Mouse (Mus musculus): ENCODE data around the gene Rab43. TPM values are rescaled to one million over a fixed set of nuclear protein-coding genes. Genes with fewer than 3 reads are reported as not detected.
A peak's percentile ranks its signal among the peaks of the same experiment; 100 is the strongest.

The Rab43 gene
- polyA plus RNA-seq, 1 experiment: 22.8 TPM

DNA sequence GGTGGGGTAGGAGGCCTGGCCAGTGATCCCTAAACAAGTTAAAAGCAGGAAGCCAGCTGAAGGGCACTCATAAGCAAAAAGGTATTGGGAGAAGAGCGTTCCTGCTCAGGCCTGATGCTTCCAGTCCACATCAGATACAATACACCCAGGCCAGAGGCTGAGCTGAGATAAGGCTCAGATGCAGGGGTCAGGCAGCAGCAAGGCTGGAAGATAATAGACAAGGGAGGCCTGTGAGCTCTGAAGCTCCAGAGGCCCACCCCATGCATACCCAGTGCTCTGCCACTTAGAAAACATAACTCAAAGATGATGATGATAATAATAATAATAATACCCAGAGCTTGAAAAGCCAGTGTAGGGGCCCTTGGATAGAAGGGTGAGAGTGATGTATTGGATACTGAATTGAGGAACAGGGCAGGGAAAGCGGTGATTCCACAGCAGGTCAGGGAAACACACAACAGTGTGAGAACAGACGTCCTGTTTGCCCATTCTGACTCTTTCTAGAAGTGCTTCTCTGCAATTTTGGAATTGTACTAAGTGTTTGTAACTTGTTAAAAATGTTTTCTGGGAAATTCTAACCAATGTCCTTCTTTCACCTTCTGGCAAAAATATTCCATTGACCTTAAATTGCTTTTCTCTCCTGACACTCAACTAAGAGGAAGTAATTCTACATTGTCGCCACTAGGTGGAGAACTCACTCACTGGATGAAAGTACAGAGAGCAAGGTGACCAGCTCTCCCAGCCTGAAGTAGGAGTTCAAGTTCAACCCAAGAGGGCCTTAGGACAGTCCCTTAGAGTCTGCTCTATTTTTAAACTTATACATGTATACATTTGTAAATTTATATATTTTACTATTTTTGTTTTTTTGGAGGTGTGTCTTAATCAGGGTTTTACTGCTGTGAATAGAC is 48.3 kb downstream of the Rab43 start:
- Histone ChIP-seq H3K4me3 (replicated peaks) (peak overlapping the region; percentile 34), H3K36me3 (ENCODE audit: control insufficient read depth) (peaks cover 3% of the 10 kb centered on the region), H3K4me1 (ENCODE audit: control insufficient read depth) (peaks cover 40% of the 10 kb centered on the region), H3K27me3 (ENCODE audit: control insufficient read depth) (no peaks in the 10 kb centered on the region), H3K9me3 (ENCODE audit: control insufficient read depth, low read length) (peaks cover 5% of the 10 kb centered on the region)
- TF ChIP-seq GATA1 (IDR thresholded peaks at IDR 0.05; ENCODE audit: low read length): peak; percentile 96
- peak; percentile 81 for TF ChIP-seq TAL1 (IDR thresholded peaks at IDR 0.05; ENCODE audit: low read length)

DNA sequence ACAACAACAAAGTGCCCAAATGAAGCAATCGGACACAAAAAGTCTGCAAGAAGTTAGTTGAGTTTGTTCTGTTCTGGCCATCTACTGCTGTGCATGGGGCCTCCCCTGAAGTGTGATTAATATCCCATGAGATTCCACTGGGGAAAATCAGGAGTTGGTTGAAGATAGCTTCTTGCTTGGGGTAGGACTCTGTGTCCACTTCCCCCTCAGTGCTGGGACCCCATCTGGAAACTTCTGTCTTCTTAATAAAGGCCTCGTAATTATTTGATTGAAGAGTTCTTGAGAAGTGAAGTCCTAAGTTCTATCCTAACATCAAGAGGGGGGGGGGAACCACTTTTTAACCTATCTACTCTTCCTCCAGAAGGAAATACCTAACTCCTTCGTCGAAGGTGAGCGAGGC is 49.8 kb downstream of the Rab43 start:
- Histone ChIP-seq H3K27me3 (ENCODE audit: control insufficient read depth) (no peaks in the 10 kb centered on the region), H3K9me3 (ENCODE audit: control insufficient read depth, low read length) (peaks cover 5% of the 10 kb centered on the region), H3K4me1 (ENCODE audit: control insufficient read depth) (peaks cover 40% of the 10 kb centered on the region), H3K4me3 (replicated peaks) (no peak overlapping the region), H3K36me3 (ENCODE audit: control insufficient read depth) (peaks cover 3% of the 10 kb centered on the region)
- TF ChIP-seq GATA1 (IDR thresholded peaks at IDR 0.05; ENCODE audit: low read length) (no peak), TAL1 (IDR thresholded peaks at IDR 0.05; ENCODE audit: low read length) (no peak)

DNA sequence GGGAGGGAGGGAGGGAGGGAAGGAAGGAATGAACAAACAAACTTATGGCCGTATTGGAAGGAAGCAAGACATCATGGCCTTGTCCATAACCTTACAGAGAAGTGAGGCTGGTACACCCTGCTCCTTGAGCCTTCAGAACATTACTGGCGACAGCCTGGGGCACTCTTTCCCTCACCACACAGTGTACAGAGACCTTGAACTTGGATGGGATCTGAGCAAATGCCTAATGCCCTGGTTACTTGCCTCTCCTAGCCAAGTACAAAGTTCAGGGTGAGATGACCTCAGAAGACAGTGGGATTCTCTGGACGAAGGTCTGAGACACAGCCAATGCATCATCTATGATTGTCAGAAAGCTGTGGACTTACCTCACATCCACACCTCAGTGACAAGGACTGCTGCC is 52.1 kb downstream of the Rab43 start:
- H3K4me1 ChIP-seq (ENCODE audit: control insufficient read depth): peaks cover 48% of the 10 kb centered on the region
- TF ChIP-seq GATA1 (IDR thresholded peaks at IDR 0.05; ENCODE audit: low read length) (no peak), TAL1 (IDR thresholded peaks at IDR 0.05; ENCODE audit: low read length) (no peak)
- no peaks in the 10 kb centered on the region for H3K27me3 ChIP-seq (ENCODE audit: control insufficient read depth)
- peaks cover 3% of the 10 kb centered on the region for H3K36me3 ChIP-seq (ENCODE audit: control insufficient read depth)
- peaks cover 5% of the 10 kb centered on the region for H3K9me3 ChIP-seq (ENCODE audit: control insufficient read depth, low read length)
- no peak overlapping the region for H3K4me3 ChIP-seq (replicated peaks)

- Histone ChIP-seq H3K9me3 (ENCODE audit: control insufficient read depth, low read length) (peaks cover 4% of the 10 kb centered on the region), H3K27me3 (ENCODE audit: control insufficient read depth) (no peaks in the 10 kb centered on the region), H3K4me3 (replicated peaks) (no peak overlapping the region), H3K4me1 (ENCODE audit: control insufficient read depth) (peaks cover 50% of the 10 kb centered on the region), H3K36me3 (ENCODE audit: control insufficient read depth) (peaks cover 3% of the 10 kb centered on the region)
- TF ChIP-seq GATA1 (IDR thresholded peaks at IDR 0.05; ENCODE audit: low read length) (no peak), TAL1 (IDR thresholded peaks at IDR 0.05; ENCODE audit: low read length) (no peak)
Measured at GRCm38 (mm10) chr6:87759404-87759803, 52.6 kb downstream of the Rab43 start.

GRCm38 (mm10) chr6:87756896-87757295 is 55.1 kb downstream of the Rab43 start:
- peaks cover 7% of the 10 kb centered on the region for H3K27me3 ChIP-seq (ENCODE audit: control insufficient read depth)
- H3K4me3 ChIP-seq (replicated peaks): no peak overlapping the region
- peaks cover 34% of the 10 kb centered on the region for H3K4me1 ChIP-seq (ENCODE audit: control insufficient read depth)
- H3K9me3 ChIP-seq (ENCODE audit: control insufficient read depth, low read length): no peaks in the 10 kb centered on the region
- TF ChIP-seq TAL1 (IDR thresholded peaks at IDR 0.05; ENCODE audit: low read length): no peak
- TF ChIP-seq GATA1 (IDR thresholded peaks at IDR 0.05; ENCODE audit: low read length): no peak
- no peaks in the 10 kb centered on the region for H3K36me3 ChIP-seq (ENCODE audit: control insufficient read depth)

DNA sequence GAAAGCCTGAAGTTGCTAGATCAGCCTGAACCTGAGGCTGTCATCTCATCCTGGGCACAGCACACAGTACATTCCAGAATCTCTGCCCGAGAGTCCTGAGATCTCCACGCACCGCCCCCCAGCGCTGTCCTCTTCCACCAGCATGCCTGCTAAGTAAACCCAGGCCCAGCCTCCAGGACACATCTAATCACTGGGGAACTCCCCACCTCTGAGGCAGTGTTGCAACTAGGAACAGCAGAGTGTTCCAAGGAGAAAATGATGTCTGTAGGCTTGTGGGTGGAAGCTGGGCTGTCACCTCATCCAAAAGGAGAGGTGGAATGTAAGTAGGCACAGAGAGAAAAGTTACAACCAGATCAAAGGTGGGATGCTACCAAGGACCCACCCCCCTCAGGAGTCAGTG is 56.8 kb downstream of the Rab43 start:
- peaks cover 16% of the 10 kb centered on the region for H3K27me3 ChIP-seq (ENCODE audit: control insufficient read depth)
- peaks cover 28% of the 10 kb centered on the region for H3K4me1 ChIP-seq (ENCODE audit: control insufficient read depth)
- TF ChIP-seq GATA1 (IDR thresholded peaks at IDR 0.05; ENCODE audit: low read length): no peak
- no peak for TF ChIP-seq TAL1 (IDR thresholded peaks at IDR 0.05; ENCODE audit: low read length)
- H3K36me3 ChIP-seq (ENCODE audit: control insufficient read depth): no peaks in the 10 kb centered on the region
- no peak overlapping the region for H3K4me3 ChIP-seq (replicated peaks)
- H3K9me3 ChIP-seq (ENCODE audit: control insufficient read depth, low read length): no peaks in the 10 kb centered on the region

GRCm38 (mm10) chr6:87751574-87751973 is 60.4 kb downstream of the Rab43 start:
- H3K9me3 ChIP-seq (ENCODE audit: control insufficient read depth, low read length): no peaks in the 10 kb centered on the region
- peaks cover 49% of the 10 kb centered on the region for H3K4me1 ChIP-seq (ENCODE audit: control insufficient read depth)
- TF ChIP-seq GATA1 (IDR thresholded peaks at IDR 0.05; ENCODE audit: low read length) (no peak), TAL1 (IDR thresholded peaks at IDR 0.05; ENCODE audit: low read length) (no peak)
- no peak overlapping the region for H3K4me3 ChIP-seq (replicated peaks)
- H3K36me3 ChIP-seq (ENCODE audit: control insufficient read depth): no peaks in the 10 kb centered on the region
- H3K27me3 ChIP-seq (ENCODE audit: control insufficient read depth): peaks cover 16% of the 10 kb centered on the region

DNA sequence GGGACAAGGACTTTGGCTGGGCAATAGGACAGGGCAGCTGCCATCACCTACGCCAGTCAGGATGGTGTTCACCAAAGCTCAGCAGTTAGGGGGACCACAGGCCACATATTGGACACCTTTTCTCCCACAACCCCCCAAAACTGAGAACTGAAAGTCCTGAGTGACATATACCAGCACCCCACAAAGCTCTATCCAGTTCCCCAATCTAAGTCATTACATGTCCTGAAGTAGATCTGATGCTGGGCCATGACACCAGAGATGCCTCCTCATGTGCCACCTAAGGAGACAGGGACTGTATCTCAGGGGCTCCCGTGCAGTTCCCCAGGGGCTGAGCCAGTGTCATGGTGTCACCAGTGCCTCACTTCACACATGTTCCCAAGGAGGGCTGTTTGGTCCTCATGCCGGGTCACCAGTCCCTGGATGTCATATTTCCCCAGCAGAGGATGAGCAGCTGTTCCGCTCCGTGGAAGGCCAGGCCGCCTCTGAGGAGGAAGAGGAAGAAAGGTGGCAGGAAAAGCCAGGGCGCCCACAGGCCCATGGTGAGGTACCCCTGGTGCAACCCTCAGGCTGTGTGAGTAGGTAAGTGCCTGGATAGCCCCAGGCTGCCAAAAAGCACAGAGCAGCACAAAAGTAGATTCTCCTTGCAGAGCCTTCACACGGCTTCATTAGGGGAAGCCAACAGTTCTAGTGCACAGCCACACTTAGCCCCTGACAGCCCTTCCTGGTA is 61.6 kb downstream of the Rab43 start:
- Histone ChIP-seq H3K27me3 (ENCODE audit: control insufficient read depth) (peaks cover 16% of the 10 kb centered on the region), H3K9me3 (ENCODE audit: control insufficient read depth, low read length) (no peaks in the 10 kb centered on the region), H3K4me3 (replicated peaks) (no peak overlapping the region), H3K36me3 (ENCODE audit: control insufficient read depth) (no peaks in the 10 kb centered on the region), H3K4me1 (ENCODE audit: control insufficient read depth) (peaks cover 55% of the 10 kb centered on the region)
- no peak for TF ChIP-seq GATA1 (IDR thresholded peaks at IDR 0.05; ENCODE audit: low read length)
- TF ChIP-seq TAL1 (IDR thresholded peaks at IDR 0.05; ENCODE audit: low read length): no peak

GRCm38 (mm10) chr6:87748531-87748930 is 63.4 kb downstream of the Rab43 start:
- no peaks in the 10 kb centered on the region for H3K9me3 ChIP-seq (ENCODE audit: control insufficient read depth, low read length)
- H3K4me3 ChIP-seq (replicated peaks): no peak overlapping the region
- H3K4me1 ChIP-seq (ENCODE audit: control insufficient read depth): peaks cover 55% of the 10 kb centered on the region
- peaks cover 16% of the 10 kb centered on the region for H3K27me3 ChIP-seq (ENCODE audit: control insufficient read depth)
- TF ChIP-seq TAL1 (IDR thresholded peaks at IDR 0.05; ENCODE audit: low read length): no peak
- TF ChIP-seq GATA1 (IDR thresholded peaks at IDR 0.05; ENCODE audit: low read length): no peak
- H3K36me3 ChIP-seq (ENCODE audit: control insufficient read depth): no peaks in the 10 kb centered on the region
